Mouse (Mus musculus): Measurements from ENCODE around the gene Fubp3. TPM values are rescaled to one million over a fixed set of nuclear protein-coding genes. Genes with fewer than 3 reads are reported as not detected.

The Fubp3 gene
- polyA plus RNA-seq, 1 experiment, result 11.5 TPM

DNA sequence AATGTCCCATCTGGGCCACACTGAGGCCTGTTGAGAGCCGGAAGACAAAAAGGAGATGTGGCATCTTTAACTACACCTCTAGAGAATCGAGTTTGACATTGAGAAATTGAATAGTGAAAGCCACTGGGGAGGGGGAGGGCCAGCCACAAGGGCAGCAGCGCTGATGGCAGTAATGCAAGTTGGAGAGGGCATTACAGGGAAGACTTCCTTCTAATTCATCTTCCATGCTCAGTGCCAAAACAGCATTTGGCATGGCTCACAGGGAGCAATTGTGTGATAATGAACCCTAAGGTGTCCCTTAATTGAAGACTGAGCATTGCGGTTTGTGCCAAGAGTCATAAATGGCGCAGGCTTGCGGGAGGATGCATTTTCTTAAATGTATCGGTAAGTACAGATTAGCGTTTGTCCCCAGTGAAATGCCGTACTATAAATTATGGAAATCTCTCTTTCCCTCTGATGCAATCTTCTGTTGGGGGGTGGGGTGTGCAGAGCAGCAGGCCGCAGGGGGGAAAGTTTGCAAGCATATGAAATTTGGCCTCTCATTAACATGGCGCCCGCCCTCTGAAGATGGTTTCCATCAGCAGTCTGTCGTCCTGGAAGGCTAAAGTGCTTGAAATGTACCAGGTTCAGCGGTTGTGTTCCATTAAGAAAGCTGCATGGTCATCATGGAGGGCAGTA, 46.2 kb downstream of the Fubp3 start:
- Histone ChIP-seq H3K4me1 (ENCODE audit: control insufficient read depth, insufficient read depth, low read length) (no peaks in the 10 kb centered on the region), H3K36me3 (ENCODE audit: control insufficient read depth, insufficient read depth, low read length) (no peaks in the 10 kb centered on the region; the same call in none of the 2 replicates), H3K27me3 (ENCODE audit: control insufficient read depth, insufficient read depth, low read length) (no peaks in the 10 kb centered on the region), H3K27ac (ENCODE audit: control insufficient read depth, insufficient read depth, low read depth, low read length) (no peak overlapping the region), H3K4me3 (ENCODE audit: control insufficient read depth, low read depth, low read length) (no peak overlapping the region)
- TF ChIP-seq POLR2A (IDR thresholded peaks at IDR 0.05; ENCODE audit: control insufficient read depth, low read depth, low read length), result no peak
- TF ChIP-seq CTCF (IDR thresholded peaks at IDR 0.05; ENCODE audit: control insufficient read depth, insufficient read depth, insufficient replicate concordance, low read depth, low read length), result no peak

DNA sequence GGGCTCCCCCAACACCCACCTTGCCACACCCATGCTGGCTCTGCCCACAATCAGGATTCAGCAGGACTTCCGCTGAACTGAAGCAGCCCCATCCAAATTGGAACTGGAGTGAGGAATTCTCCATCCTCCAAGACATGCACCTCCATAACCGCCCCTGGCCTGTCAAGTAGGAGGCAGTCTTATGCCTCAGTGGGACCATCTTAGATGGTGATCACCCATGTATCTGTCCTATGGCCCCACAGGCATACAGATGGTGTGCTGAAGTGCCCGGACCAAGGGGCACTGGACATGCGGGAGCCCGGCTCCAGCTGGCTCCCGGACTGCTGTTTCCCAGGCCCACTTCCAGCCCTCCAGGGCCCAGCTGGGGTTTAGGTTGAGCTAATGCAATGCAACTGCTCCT, 46.8 kb downstream of the Fubp3 start:
- Histone ChIP-seq H3K27me3 (ENCODE audit: control insufficient read depth, insufficient read depth, low read length) (no peaks in the 10 kb centered on the region), H3K36me3 (ENCODE audit: control insufficient read depth, insufficient read depth, low read length) (no peaks in the 10 kb centered on the region; the same call in 1 of the 2 replicates), H3K4me1 (ENCODE audit: control insufficient read depth, insufficient read depth, low read length) (no peaks in the 10 kb centered on the region), H3K4me3 (ENCODE audit: control insufficient read depth, low read depth, low read length) (no peak overlapping the region), H3K27ac (ENCODE audit: control insufficient read depth, insufficient read depth, low read depth, low read length) (no peak overlapping the region)
- TF ChIP-seq POLR2A (IDR thresholded peaks at IDR 0.05; ENCODE audit: control insufficient read depth, low read depth, low read length) (no peak), CTCF (IDR thresholded peaks at IDR 0.05; ENCODE audit: control insufficient read depth, insufficient read depth, insufficient replicate concordance, low read depth, low read length) (no peak)

DNA sequence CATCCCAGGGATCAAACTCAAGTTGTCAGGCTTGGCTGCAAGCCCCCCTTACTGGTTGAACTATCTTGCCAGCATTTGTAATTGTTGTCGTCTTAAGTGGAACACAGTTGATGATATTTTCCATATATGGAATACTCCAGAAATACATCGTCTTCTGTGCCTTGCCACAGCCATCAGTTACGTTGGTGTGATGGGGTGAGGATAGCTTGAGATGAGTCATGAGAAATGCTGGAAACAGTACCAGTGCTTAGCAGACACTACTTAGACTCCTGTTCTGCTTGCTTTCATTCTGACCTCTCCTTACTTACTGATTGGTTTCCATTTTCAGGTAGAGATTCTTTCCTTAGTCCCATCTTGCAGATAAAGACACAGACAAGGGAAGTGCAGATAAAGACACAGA, 61.1 kb downstream of the Fubp3 start:
- Histone ChIP-seq H3K4me1 (ENCODE audit: control insufficient read depth, insufficient read depth, low read length) (peaks cover 6% of the 10 kb centered on the region), H3K27me3 (ENCODE audit: control insufficient read depth, insufficient read depth, low read length) (peaks cover 5% of the 10 kb centered on the region), H3K27ac (ENCODE audit: control insufficient read depth, insufficient read depth, low read depth, low read length) (no peak overlapping the region), H3K36me3 (ENCODE audit: control insufficient read depth, insufficient read depth, low read length) (no peaks in the 10 kb centered on the region), H3K4me3 (ENCODE audit: control insufficient read depth, low read depth, low read length) (no peak overlapping the region)
- TF ChIP-seq CTCF (IDR thresholded peaks at IDR 0.05; ENCODE audit: control insufficient read depth, insufficient read depth, insufficient replicate concordance, low read depth, low read length) (no peak), POLR2A (IDR thresholded peaks at IDR 0.05; ENCODE audit: control insufficient read depth, low read depth, low read length) (no peak)

DNA sequence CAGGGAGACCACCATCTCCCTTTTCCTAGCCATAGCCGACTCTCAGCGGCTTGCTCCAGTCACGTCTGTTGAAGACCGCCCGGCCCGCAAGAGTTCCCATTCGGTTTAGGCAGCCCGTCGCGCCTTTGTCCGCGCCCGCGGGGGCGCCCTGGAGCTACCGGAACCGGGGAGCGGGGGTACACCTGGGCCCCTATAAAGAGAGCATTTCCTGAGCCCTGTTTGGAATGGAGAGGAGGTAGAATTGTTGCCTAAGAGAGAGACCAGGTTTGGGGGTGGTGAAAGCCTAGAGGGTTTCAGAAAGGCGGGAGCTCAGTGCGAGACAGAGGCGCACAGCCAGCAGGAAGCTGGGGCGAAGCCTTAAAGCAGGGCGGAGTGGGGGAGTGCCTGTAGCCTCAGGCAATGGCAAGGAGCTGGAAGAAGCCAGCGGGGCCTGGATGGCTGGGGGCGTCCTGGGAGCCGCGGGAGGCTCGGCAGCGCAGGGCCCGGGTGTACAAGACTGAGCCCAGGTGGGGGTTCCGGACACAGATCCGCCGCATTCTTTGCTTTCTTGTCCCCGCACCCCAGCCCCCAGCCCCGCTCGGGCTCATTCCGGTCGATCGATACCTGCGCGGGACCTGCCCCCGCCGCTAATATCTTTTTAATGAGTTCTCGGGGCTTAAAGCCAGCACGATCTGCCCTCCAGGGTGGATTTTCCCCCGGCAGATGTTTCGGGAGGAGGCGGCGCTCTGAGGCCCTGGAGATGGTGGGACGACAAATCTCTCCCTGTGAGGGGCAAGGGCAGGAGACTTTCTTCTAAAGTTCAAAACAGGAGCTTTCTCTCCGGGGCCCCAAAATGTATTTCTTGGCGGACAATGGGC, 63.1 kb downstream of the Fubp3 start:
- no peaks in the 10 kb centered on the region for H3K36me3 ChIP-seq (ENCODE audit: control insufficient read depth, insufficient read depth, low read length)
- H3K27ac ChIP-seq (ENCODE audit: control insufficient read depth, insufficient read depth, low read depth, low read length), result no peak overlapping the region
- no peak for TF ChIP-seq CTCF (IDR thresholded peaks at IDR 0.05; ENCODE audit: control insufficient read depth, insufficient read depth, insufficient replicate concordance, low read depth, low read length)
- no peak for TF ChIP-seq POLR2A (IDR thresholded peaks at IDR 0.05; ENCODE audit: control insufficient read depth, low read depth, low read length)
- peaks cover 5% of the 10 kb centered on the region for H3K27me3 ChIP-seq (ENCODE audit: control insufficient read depth, insufficient read depth, low read length)
- peaks cover 13% of the 10 kb centered on the region for H3K4me1 ChIP-seq (ENCODE audit: control insufficient read depth, insufficient read depth, low read length)
- no peak overlapping the region; the same call in 1 of the 2 replicates for H3K4me3 ChIP-seq (ENCODE audit: control insufficient read depth, low read depth, low read length)

DNA sequence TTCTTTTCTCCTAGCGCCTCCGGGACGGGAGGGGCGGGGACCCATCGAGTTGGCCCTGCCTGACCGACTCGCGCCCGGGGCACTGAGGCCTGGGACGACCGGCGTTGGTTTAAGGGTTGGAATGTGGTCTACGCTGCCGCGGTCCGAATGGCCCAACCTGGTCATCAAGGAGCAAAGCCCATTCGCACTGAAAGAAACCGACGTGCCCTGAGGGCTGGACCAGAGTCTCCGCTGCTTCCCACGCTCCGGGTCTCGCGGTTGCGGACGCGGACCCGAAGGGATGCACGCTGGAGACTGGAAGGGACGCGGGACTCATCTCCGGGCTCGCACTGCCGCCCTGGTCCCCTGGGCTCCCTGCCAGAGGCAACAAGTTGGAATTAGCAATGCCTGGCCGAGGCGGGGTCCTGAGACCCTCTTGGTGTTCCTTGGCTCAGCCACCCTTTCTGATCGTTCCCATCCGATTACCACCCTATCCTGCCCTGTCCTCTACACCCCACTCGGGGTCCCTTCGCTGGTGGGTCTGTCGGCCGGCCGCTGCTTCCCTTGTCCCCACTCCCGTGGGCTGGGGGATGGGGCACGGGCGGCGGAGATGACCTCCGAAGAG, 63.8 kb downstream of the Fubp3 start:
- TF ChIP-seq CTCF (IDR thresholded peaks at IDR 0.05; ENCODE audit: control insufficient read depth, insufficient read depth, insufficient replicate concordance, low read depth, low read length) (no peak), POLR2A (IDR thresholded peaks at IDR 0.05; ENCODE audit: control insufficient read depth, low read depth, low read length) (no peak)
- Histone ChIP-seq H3K4me3 (ENCODE audit: control insufficient read depth, low read depth, low read length) (no peak overlapping the region; the same call in 1 of the 2 replicates), H3K27ac (ENCODE audit: control insufficient read depth, insufficient read depth, low read depth, low read length) (no peak overlapping the region), H3K36me3 (ENCODE audit: control insufficient read depth, insufficient read depth, low read length) (no peaks in the 10 kb centered on the region), H3K4me1 (ENCODE audit: control insufficient read depth, insufficient read depth, low read length) (peaks cover 14% of the 10 kb centered on the region), H3K27me3 (ENCODE audit: control insufficient read depth, insufficient read depth, low read length) (peaks cover 11% of the 10 kb centered on the region)

DNA sequence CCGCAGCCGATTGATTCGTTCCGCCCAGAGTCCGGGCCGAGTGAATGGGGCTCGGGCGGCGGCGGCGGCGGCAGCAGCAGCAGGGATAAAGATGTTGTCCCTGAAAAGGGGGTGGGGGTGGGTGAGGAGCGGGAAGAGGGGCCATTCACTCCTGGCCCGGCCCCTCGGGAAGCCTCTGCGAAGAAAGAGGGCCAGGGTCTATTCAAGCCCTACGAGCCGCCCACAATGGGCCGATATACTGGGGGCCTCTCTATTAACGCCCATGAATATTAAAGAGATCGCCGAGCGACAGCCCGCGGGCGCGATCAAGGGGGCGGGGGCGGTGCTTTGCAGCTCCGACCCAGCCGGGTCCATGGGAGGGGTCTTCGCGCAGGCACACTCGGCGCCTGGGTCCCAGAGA, 64.3 kb downstream of the Fubp3 start:
- H3K27ac ChIP-seq (ENCODE audit: control insufficient read depth, insufficient read depth, low read depth, low read length), result no peak overlapping the region
- no peak overlapping the region; the same call in 1 of the 2 replicates for H3K4me3 ChIP-seq (ENCODE audit: control insufficient read depth, low read depth, low read length)
- no peaks in the 10 kb centered on the region for H3K36me3 ChIP-seq (ENCODE audit: control insufficient read depth, insufficient read depth, low read length)
- TF ChIP-seq POLR2A (IDR thresholded peaks at IDR 0.05; ENCODE audit: control insufficient read depth, low read depth, low read length) (no peak), CTCF (IDR thresholded peaks at IDR 0.05; ENCODE audit: control insufficient read depth, insufficient read depth, insufficient replicate concordance, low read depth, low read length) (no peak)
- H3K27me3 ChIP-seq (ENCODE audit: control insufficient read depth, insufficient read depth, low read length), result peaks cover 12% of the 10 kb centered on the region
- peaks cover 18% of the 10 kb centered on the region for H3K4me1 ChIP-seq (ENCODE audit: control insufficient read depth, insufficient read depth, low read length)

DNA sequence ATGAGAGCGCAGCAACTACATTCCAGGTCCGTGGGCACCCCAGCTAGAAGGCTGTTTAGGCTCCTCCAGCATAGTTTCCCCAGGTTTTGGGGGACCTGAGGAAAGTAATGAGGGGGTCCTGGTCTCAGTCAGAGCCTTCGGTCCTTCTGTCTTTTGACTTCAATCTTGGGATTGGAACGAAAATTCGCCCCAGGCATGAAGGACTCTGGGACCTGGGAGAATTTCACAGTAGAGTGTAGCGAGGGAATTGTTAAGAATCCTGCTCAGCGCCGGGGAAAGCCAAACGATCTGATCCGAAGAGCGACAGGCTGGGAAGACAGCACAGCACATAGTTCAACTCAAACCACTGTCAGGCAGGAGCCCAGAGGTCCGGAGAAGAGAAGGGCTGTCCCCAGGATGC, 64.9 kb downstream of the Fubp3 start:
- Histone ChIP-seq H3K36me3 (ENCODE audit: control insufficient read depth, insufficient read depth, low read length) (no peaks in the 10 kb centered on the region), H3K27ac (ENCODE audit: control insufficient read depth, insufficient read depth, low read depth, low read length) (no peak overlapping the region), H3K27me3 (ENCODE audit: control insufficient read depth, insufficient read depth, low read length) (peaks cover 12% of the 10 kb centered on the region), H3K4me3 (ENCODE audit: control insufficient read depth, low read depth, low read length) (no peak overlapping the region), H3K4me1 (ENCODE audit: control insufficient read depth, insufficient read depth, low read length) (peaks cover 18% of the 10 kb centered on the region)
- TF ChIP-seq POLR2A (IDR thresholded peaks at IDR 0.05; ENCODE audit: control insufficient read depth, low read depth, low read length), result no peak
- TF ChIP-seq CTCF (IDR thresholded peaks at IDR 0.05; ENCODE audit: control insufficient read depth, insufficient read depth, insufficient replicate concordance, low read depth, low read length), result no peak

All from testis, adult 2 months (tissue).